Mouse (Mus musculus) thymus, postnatal 36 days (tissue): ENCODE results near the gene Nell2.

Source experiments
- DNase-seq, 2 experiments: peaks; one replicate each; pipeline ENCODE4 v3.0.0; 2022; ENCODE audit warnings: mixed read lengths in 2 of 2

Gene Nell2

DNA sequence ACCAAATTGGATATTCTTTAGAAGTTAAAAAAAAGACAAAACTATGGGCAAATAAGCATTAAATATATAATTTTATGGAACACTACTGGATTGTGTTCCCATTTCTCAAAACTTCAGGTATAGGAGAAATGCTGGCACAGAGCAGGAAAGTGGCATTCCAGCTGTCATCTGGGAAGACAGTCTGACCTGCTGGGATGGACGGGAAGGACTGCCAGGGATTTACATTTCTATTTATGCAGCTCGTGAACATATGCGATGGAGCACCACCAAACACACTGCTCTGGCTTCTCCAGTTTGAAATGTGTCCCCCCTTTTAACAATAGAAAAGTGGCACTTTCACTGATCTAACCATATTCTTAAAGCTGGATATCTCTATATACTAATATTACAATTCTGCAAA lies 291.9 kb downstream of the Nell2 start:
- no peak for DNase-seq

DNA sequence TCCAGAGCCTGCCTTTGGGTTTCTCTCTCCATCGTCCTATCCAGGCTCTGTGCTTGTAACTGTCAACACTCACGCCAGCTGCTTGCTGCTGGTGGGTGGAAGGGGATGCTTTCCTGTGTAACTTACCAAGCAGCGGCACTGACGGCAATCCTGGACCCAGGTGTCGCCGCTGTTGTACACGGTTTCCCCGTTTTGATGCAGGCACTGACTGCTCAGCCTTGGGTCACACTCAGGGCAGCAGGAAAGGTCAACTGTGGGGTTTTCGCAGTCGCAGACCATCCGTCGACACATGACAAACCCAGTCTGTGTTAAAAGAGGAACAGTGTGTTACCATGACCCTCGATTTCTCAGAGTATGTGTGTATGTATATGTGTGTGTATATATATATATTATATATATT lies 297.2 kb downstream of the Nell2 start:
- DNase-seq, result no peak

- DNase-seq, result no peak
Measured at GRCm38 (mm10) chr15:95216640-95217365, 311.6 kb downstream of the Nell2 start.

DNA sequence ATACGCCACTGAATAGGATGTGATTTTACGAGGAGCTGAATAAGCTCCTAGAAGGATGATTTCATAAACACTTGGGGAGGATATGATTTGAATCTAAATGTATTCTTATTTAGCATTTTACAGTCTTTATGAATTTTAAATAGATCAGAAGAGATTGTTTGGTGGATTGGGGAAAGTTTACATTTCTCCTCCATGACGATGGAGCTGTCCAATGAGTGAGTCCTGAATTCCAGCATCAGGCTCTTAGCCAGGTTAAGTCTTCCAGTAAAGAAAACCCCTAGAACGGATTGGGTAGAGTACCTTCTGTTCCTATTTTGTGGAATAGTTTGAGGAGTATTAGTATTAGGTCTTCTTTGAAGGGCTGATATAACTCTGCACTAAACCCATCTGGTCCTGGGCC lies 317.8 kb downstream of the Nell2 start:
- DNase-seq, result no peak

GRCm38 (mm10) chr15:95209186-95209585 lies 319.2 kb downstream of the Nell2 start:
- DNase-seq, result no peak

- no peak for DNase-seq
Measured at GRCm38 (mm10) chr15:95193661-95194280, 334.6 kb downstream of the Nell2 start.

GRCm38 (mm10) chr15:95192951-95193350 lies 335.4 kb downstream of the Nell2 start:
- DNase-seq, result no peak

- DNase-seq, result no peak
Measured at GRCm38 (mm10) chr15:95186226-95186625, 342.1 kb downstream of the Nell2 start.

GRCm38 (mm10) chr15:95185419-95185818 lies 342.9 kb downstream of the Nell2 start:
- no peak for DNase-seq

- DNase-seq, result no peak
Measured at GRCm38 (mm10) chr15:95183450-95183849, 344.9 kb downstream of the Nell2 start.

DNA sequence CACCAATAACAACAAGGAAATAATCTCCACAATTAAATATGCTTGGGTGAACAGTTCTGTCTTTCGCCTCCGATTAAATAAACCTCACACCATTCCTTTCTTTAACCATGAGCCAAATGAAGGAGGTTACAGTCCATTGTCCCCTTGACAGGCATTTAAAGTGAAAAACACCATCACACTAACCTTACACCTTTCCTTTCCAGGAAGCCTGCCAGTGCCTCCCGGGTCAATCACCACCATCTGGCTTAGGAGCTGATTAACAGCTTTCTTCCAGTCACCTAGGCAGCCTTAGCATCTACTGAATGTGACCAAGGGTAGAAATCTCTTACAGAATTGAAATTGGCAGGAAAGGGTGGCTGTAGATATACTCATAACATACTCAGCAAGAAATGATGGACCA lies 371.5 kb downstream of the Nell2 start:
- no peak for DNase-seq

DNA sequence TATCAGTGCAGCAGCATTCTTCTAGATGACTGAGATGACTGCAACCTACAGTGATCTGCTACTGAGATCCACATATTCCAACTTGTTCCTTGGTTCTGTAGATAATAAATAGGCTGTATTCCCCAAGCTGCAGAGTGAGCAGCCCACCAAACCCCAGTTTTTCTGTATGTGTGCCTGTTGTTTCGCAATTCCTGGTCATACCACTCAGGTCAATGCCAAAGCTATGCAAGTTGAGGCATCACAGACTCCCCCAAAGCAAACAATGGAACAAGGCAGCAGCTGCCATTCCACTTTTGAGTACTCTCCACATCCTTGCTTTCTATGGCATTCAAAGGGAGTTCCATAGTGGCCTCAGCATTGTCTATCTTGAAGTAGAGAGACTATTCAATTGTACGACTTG lies 383.2 kb downstream of the Nell2 start:
- no peak for DNase-seq

DNA sequence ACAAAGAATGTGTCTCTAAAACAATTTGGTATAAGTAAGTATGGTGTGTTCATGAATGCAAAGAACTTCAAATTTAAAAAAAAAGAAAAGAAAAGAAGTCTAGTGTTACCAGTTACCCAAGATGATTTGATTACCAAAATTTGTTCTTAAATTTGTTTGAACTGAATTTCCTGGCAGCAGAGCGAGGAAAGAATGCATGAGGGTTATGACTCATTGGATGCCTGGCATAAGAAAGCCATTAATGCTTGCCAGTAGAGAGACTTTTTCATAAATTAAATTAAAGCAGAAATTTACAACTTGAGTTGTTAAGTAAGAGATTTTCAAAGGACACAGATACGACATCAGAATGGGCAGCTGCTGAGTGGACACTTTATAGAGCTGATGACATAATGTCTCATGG lies 384.2 kb downstream of the Nell2 start:
- DNase-seq, result no peak

- no peak for DNase-seq
Measured at GRCm38 (mm10) chr15:95138709-95139409, 389.5 kb downstream of the Nell2 start.

DNA sequence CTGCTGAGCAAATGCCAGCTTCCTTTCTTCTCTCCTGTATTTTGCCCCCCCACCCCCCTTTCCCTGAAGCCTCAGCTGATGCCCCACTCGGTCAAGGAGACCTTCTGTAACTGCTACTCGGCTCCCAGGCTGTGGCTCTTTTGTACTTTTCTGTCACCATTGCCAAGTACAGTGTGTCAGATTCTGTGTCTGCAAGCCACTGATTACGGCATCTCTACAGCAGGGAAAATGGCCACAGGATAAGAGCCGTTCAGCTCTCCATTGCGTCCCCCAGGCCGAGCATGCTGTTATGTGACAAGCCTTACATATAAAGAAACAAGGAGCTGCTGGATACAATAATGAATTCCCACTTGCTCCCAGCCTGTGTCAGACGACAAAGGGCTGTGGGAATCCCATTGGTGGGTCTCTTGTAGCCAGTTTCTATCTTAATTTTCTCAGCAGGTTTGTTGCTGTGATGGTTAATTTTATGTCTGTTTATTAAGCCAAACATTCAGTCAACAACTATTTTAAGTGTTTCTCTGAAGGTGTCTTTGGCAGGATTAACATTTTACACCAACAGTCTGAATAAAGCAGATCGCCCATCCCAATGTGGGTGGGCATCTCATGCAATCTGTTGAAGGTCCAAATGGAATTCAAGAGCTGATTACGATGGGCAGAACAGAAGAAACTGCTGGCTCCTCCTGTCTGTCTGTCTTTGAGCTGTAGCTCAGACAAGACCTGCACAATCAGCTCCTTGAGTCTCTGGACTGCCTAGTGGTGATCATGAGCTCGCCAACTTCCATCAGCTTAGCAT lies 391.1 kb downstream of the Nell2 start:
- no peak for DNase-seq

DNA sequence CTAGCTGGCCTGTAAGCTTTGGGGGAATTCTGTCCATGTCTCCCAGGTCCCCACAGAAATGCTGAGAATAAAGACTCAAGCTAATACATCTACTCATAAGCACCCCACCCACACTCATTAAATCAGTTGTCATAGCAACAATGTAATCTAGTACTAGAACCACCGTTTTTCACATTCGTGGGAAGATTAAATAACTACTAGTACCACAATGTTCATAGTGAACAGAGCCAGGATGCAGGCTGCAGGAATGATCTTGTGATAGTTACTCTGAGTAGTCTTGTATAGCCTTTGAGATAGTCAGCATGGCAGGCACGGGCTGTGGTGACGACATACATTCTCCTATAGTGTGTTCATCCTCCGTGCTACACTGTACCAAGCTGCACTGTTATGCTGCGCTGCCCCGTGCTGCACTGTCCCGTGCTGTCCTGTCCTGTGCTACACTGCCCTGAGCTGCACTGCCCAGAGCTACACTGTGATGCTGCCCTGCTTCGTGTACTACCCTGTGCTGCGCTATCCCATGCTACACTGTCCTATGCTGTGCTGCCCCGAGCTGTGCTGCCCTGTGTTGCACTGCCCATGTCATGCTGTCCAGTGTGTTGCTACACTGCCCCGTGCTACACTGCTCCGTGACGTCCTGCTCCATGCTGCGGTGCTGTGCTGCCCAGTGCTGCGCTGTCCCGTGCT lies 392.3 kb downstream of the Nell2 start:
- DNase-seq, result no peak

DNA sequence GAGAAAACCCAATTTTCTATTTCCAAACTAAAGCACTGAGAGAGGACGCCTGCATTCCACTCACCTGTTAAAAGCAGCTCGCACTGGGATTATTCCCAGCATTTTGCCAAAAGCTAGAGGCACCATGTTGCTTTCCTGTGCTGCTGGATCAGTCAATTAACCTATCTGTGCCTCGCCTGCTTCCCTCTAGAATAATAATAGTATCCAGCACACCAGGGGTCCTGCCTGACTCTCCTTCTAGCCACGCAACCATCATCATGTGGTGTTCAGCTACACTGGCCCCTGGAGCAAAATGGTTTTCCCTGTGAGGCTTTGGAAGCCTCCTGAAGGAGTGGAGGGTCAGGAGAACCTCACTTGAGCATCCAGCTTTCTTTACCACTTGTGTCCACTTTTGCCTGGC lies 397.0 kb downstream of the Nell2 start:
- DNase-seq, result no peak

DNA sequence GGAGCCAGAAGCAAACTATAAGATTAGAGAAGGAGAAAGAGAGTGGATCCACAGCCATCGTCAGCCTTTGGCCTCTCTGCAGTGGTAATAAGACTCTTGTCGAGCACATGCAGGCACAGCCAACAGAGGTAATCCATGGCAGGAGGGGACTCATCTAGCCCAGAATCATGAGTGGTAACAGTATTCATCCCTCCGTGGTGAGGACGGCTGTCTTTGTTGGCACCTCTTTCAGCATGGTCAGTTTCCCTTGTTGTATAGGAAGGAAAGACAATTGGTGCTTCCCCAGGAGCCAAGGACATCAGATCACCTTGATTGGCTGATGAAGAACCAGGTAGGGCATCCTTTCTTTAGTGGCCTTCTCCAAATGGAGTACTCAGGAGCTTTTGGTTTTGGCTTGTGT lies 419.7 kb downstream of the Nell2 start:
- DNase-seq, result no peak

DNA sequence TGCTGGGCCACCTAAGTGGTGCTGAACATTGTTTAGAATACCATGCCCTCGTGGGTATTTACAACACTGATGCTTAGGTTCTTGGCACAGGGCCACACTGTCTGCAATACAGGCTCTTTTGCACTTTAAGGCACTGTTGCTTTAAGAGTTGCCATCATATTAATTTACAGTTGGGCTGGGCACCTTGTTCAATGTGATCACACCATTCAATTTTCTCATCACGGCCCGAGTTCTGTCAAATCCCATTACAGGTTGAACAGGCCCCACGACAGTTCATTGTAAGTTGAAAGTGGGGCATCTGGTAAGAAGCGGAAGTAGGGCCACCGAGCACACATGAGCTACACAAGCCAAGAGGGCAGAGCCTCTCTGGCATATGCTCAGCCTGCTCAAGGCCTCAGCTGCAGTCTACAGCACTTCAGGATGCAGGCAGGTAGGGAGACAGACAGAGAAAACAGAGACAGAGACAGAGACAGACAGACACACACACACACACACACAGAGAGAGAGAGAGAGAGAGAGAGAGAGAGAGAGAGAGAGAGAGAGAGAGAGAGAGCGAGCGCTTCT lies 421.0 kb downstream of the Nell2 start:
- DNase-seq, result no peak

GRCm38 (mm10) chr15:95101522-95101921 lies 426.8 kb downstream of the Nell2 start:
- DNase-seq, result no peak

- no peak for DNase-seq
Measured at GRCm38 (mm10) chr15:95100133-95100532, 428.2 kb downstream of the Nell2 start.

DNA sequence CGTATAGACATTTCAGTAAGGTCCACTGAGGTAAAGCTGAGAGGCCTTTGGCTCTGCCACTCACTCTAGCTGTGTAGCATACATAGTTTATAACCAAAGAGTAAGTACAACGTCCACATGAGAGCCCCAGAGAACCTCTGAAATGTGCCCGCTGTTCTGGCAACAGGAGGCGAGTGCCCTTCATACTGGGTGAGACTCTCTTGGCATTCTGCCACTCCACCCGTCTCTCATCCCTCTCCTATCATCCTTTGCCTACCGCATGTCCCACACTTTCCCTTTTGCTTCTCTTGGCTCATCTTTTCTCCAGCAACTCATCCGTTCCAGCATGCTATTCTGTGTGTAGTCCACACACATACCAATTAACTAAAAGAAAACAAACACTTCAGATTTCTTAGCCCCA lies 442.4 kb downstream of the Nell2 start:
- DNase-seq, result no peak
